Mouse (Mus musculus) ES-Bruce4 (cell line): ENCODE results near the gene Pck2. TPM values are rescaled to one million over a fixed set of nuclear protein-coding genes. Genes with fewer than 3 reads are reported as not detected.

Source experiments
- H3K27ac ChIP-seq: 2 replicates; pipeline ENCODE4 v1.5.1; 2012; ENCODE audit warnings: low read length, inconsistent platforms; ENCODE audit not compliant: insufficient read depth
- H3K27me3 ChIP-seq: 2 replicates; pipeline ENCODE4 v1.6.1; 2012; ENCODE audit warnings: mild to moderate bottlenecking, low read length, inconsistent platforms; ENCODE audit not compliant: control insufficient read depth, poor library complexity, insufficient read depth, severe bottlenecking
- H3K36me3 ChIP-seq: 2 replicates; pipeline ENCODE4 v1.6.1; 2012; ENCODE audit warnings: inconsistent platforms, mild to moderate bottlenecking, low read length, moderate library complexity; ENCODE audit not compliant: control insufficient read depth, poor library complexity, insufficient read depth, severe bottlenecking
- H3K4me1 ChIP-seq: one replicate; pipeline ENCODE4 v1.8.1; 2011; ENCODE audit warnings: low read length; ENCODE audit not compliant: control insufficient read depth, insufficient read depth
- H3K4me3 ChIP-seq: 2 replicates; pipeline ENCODE4 v1.5.1; 2011; ENCODE audit warnings: low read depth, mild to moderate bottlenecking, low read length
- H3K9ac ChIP-seq: 2 replicates; pipeline ENCODE4 v1.6.1; 2012; ENCODE audit warnings: low read depth, mild to moderate bottlenecking, inconsistent platforms; ENCODE audit not compliant: poor library complexity, severe bottlenecking
- H3K9me3 ChIP-seq: replicated peaks from 2 replicates; pipeline ENCODE4 v1.6.1; 2012; ENCODE audit warnings: mild to moderate bottlenecking, low read length, inconsistent platforms; ENCODE audit not compliant: control insufficient read depth, poor library complexity, insufficient read depth, severe bottlenecking
- CTCF ChIP-seq: IDR thresholded peaks from one replicate; pipeline ENCODE4 v1.8.1; 2011; ENCODE audit warnings: low read depth, low read length
- EP300 ChIP-seq: IDR thresholded peaks from 2 replicates; pipeline ENCODE4 v1.6.1; 2011; ENCODE audit warnings: low read depth, low read length; ENCODE audit not compliant: insufficient read depth
- POLR2A ChIP-seq: IDR thresholded peaks from one replicate; pipeline ENCODE4 v1.8.1; 2011; ENCODE audit warnings: low read length; ENCODE audit not compliant: insufficient read depth
- polyA plus RNA-seq: library from polyadenylated mRNA; stranded (reverse); fragments of >200 nt; gene quantifications from 2 replicates; pipeline ENCODE4 v1.2.4, GENCODE M21; 2011; ENCODE audit warnings: low read depth; ENCODE audit not compliant: missing spikeins, insufficient read depth, insufficient read length

Gene Pck2
- polyA plus RNA-seq, 1 experiment: 21.2 TPM

- TF ChIP-seq EP300 (no peak), CTCF (no peak), POLR2A (no peak)
- Histone ChIP-seq H3K4me3 (no peak overlapping the region), H3K9ac (no peak overlapping the region), H3K27me3 (no peaks in the 10 kb centered on the region), H3K4me1 (peaks cover 2% of the 10 kb centered on the region), H3K27ac (no peak overlapping the region), H3K36me3 (no peaks in the 10 kb centered on the region), H3K9me3 (no peaks in the 10 kb centered on the region)
Measured at GRCm38 (mm10) chr14:55511037-55511436, 29.0 kb upstream of the Pck2 start.

DNA sequence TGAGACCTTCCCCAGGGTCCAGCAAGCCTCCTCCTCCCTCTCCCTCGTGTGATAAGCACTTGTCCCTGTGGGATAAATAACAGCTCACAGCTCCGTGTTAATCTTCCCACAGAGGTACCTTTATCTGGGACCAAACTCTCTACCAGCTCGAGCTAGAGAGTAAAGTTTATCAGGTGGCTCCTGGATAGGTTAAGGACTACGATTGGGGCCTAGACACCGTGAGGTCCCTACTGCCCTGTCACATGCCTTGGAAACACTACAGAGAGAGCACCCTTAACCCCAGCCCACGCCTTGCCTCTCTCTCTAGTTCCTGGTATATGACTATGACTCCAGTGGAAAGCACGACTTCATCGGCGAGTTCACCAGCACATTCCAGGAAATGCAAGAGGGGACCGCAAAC lies 26.1 kb upstream of the Pck2 start:
- peaks cover 2% of the 10 kb centered on the region for H3K4me1 ChIP-seq
- no peak overlapping the region for H3K9ac ChIP-seq
- H3K4me3 ChIP-seq: no peak overlapping the region
- H3K9me3 ChIP-seq: no peaks in the 10 kb centered on the region
- no peaks in the 10 kb centered on the region for H3K36me3 ChIP-seq
- no peaks in the 10 kb centered on the region for H3K27me3 ChIP-seq
- no peak for TF ChIP-seq EP300
- no peak for TF ChIP-seq POLR2A
- TF ChIP-seq CTCF: no peak
- H3K27ac ChIP-seq: no peak overlapping the region

DNA sequence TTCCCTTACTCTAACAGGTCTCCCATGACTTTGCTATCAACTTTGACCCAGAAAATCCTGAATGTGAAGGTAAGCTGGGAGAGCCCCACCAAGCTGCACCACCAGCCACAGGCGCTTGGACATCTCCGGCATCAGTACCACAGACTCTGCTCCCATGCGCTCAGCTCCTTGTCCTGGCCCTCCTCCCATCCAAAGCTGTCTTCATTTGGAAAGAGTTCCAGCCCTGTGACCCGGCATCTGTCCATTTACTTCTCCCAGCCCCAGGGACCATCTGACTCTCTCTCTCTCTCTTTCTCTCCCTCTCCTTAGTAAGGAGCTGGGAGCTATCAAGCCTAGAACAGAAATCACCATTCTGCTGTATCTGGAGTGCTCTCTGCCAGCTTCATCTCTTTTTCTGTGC lies 24.2 kb upstream of the Pck2 start:
- Histone ChIP-seq H3K4me1 (peaks cover 2% of the 10 kb centered on the region), H3K9me3 (no peaks in the 10 kb centered on the region), H3K9ac (no peak overlapping the region), H3K4me3 (no peak overlapping the region), H3K27ac (no peak overlapping the region), H3K36me3 (no peaks in the 10 kb centered on the region), H3K27me3 (no peaks in the 10 kb centered on the region)
- no peak for TF ChIP-seq EP300
- TF ChIP-seq POLR2A: no peak
- TF ChIP-seq CTCF: no peak

- no peak overlapping the region for H3K27ac ChIP-seq
- no peaks in the 10 kb centered on the region for H3K36me3 ChIP-seq
- H3K4me1 ChIP-seq: no peaks in the 10 kb centered on the region
- H3K9me3 ChIP-seq: no peaks in the 10 kb centered on the region
- H3K9ac ChIP-seq: no peak overlapping the region
- H3K27me3 ChIP-seq: no peaks in the 10 kb centered on the region
- TF ChIP-seq EP300 (no peak), CTCF (no peak), POLR2A (no peak)
- H3K4me3 ChIP-seq: no peak overlapping the region
Measured at GRCm38 (mm10) chr14:55518897-55519296, 21.2 kb upstream of the Pck2 start.

GRCm38 (mm10) chr14:55519604-55520003 lies 20.5 kb upstream of the Pck2 start:
- Histone ChIP-seq H3K36me3 (no peaks in the 10 kb centered on the region), H3K4me1 (no peaks in the 10 kb centered on the region), H3K27me3 (no peaks in the 10 kb centered on the region), H3K9ac (no peak overlapping the region), H3K4me3 (no peak overlapping the region), H3K9me3 (no peaks in the 10 kb centered on the region), H3K27ac (no peak overlapping the region)
- TF ChIP-seq POLR2A (no peak), CTCF (no peak), EP300 (no peak)

- Histone ChIP-seq H3K9me3 (no peaks in the 10 kb centered on the region), H3K27me3 (no peaks in the 10 kb centered on the region), H3K4me1 (no peaks in the 10 kb centered on the region), H3K4me3 (peak overlapping the region; percentile 74), H3K27ac (no peak overlapping the region), H3K9ac (peak overlapping the region; percentile 17), H3K36me3 (no peaks in the 10 kb centered on the region)
- no peak for TF ChIP-seq EP300
- peak; percentile 42 for TF ChIP-seq CTCF
- no peak for TF ChIP-seq POLR2A
Measured at GRCm38 (mm10) chr14:55520451-55521361, 19.4 kb upstream of the Pck2 start.
